Mouse (Mus musculus) midbrain, embryonic 12.5 days (tissue): ENCODE results near the gene B3galt1. TPM values are rescaled to one million over a fixed set of nuclear protein-coding genes. Genes with fewer than 3 reads are reported as not detected.

Experiments
- ATAC-seq: fragments of 200-750 bp; cut with Nextera tagmentation; 2 replicates; pipeline ENCODE4 v1.8.0; 2017; ENCODE audit warnings: low read depth, moderate TSS enrichment, moderate library complexity; ENCODE audit not compliant: low FRiP score
- H3K27ac ChIP-seq: fragments of 300-500 bp; sonication (generic); replicated peaks from 2 replicates; pipeline ENCODE4 v1.5.1; 2016; ENCODE audit warnings: mild to moderate bottlenecking
- H3K27me3 ChIP-seq: fragments of 300-500 bp; sonication (generic); 2 replicates; pipeline ENCODE4 v1.6.1; 2016; ENCODE audit warnings: mild to moderate bottlenecking
- H3K36me3 ChIP-seq: fragments of 300-500 bp; sonication (generic); 2 replicates; pipeline ENCODE4 v1.6.1; 2016
- H3K4me1 ChIP-seq: fragments of 300-500 bp; sonication (generic); 2 replicates; pipeline ENCODE4 v1.6.1; 2016
- H3K4me2 ChIP-seq: fragments of 300-500 bp; sonication (generic); replicated peaks from 2 replicates; pipeline ENCODE4 v1.6.1; 2016; ENCODE audit warnings: mild to moderate bottlenecking, moderate library complexity
- H3K4me3 ChIP-seq: fragments of 300-500 bp; sonication (generic); 2 replicates; pipeline ENCODE4 v1.5.1; 2016; ENCODE audit warnings: mild to moderate bottlenecking
- H3K9ac ChIP-seq: fragments of 300-500 bp; sonication (generic); replicated peaks from 2 replicates; pipeline ENCODE4 v1.6.1; 2016; ENCODE audit warnings: mild to moderate bottlenecking, moderate library complexity
- H3K9me3 ChIP-seq: fragments of 300-500 bp; sonication (generic); 2 replicates; pipeline ENCODE4 v1.6.1; 2016; ENCODE audit warnings: mild to moderate bottlenecking
- WGBS: fragments of 180-500 bp; shearing (Covaris S2); methylation state at CpG from one replicate; pipeline ENCODE4 v1.1.7; 2016; 5-methylcytosine and 5-hydroxymethylcytosine counted together
- microRNA-seq: library from miRNA; unstranded; fragments of <30 nt; microRNA quantifications from one replicate; pipeline ENCODE4, GENCODE M21; 2017
- polyA plus RNA-seq: library from polyadenylated mRNA; unstranded; fragments of >200 nt; fragmentation: Nextera tagmentation; extraction: Ambion mirVana; gene quantifications from 2 replicates; pipeline ENCODE4 v1.2.1, GENCODE M21; 2016

Gene B3galt1
- polyA plus RNA-seq, 1 experiment from 2014 or later, result 24.3 TPM

GRCm38 (mm10) chr2:68091559-68091958 is 525.9 kb downstream of the B3galt1 start:
- H3K9me3 ChIP-seq, result no peaks in the 10 kb centered on the region
- no peaks in the 10 kb centered on the region for H3K4me1 ChIP-seq
- H3K4me3 ChIP-seq, result no peak overlapping the region
- no peaks in the 10 kb centered on the region for H3K27me3 ChIP-seq
- H3K36me3 ChIP-seq, result no peaks in the 10 kb centered on the region
- ATAC-seq, result no peak
- no peak overlapping the region for H3K4me2 ChIP-seq
- H3K9ac ChIP-seq, result no peak overlapping the region
- 79% methylated on average over 2 of the region's 2 CpGs for WGBS
- H3K27ac ChIP-seq, result no peak overlapping the region

- Histone ChIP-seq H3K27ac (no peak overlapping the region), H3K9ac (no peak overlapping the region), H3K27me3 (no peaks in the 10 kb centered on the region), H3K36me3 (no peaks in the 10 kb centered on the region), H3K4me3 (no peak overlapping the region), H3K9me3 (no peaks in the 10 kb centered on the region), H3K4me1 (no peaks in the 10 kb centered on the region), H3K4me2 (no peak overlapping the region)
- 61% methylated on average over 4 of the region's 4 CpGs for WGBS
- ATAC-seq, result no peak
Measured at GRCm38 (mm10) chr2:68104641-68105040, 539.0 kb downstream of the B3galt1 start.

GRCm38 (mm10) chr2:68118076-68118475 is 552.4 kb downstream of the B3galt1 start:
- Histone ChIP-seq H3K4me2 (no peak overlapping the region), H3K27ac (no peak overlapping the region), H3K4me1 (no peaks in the 10 kb centered on the region), H3K36me3 (peaks cover 10% of the 10 kb centered on the region), H3K9me3 (no peaks in the 10 kb centered on the region), H3K27me3 (no peaks in the 10 kb centered on the region), H3K9ac (no peak overlapping the region), H3K4me3 (no peak overlapping the region)
- WGBS, result 70% methylated on average over 8 of the region's 8 CpGs
- ATAC-seq, result no peak

GRCm38 (mm10) chr2:68124751-68125150 is 559.1 kb downstream of the B3galt1 start:
- no peak for ATAC-seq
- Histone ChIP-seq H3K36me3 (no peaks in the 10 kb centered on the region), H3K27me3 (no peaks in the 10 kb centered on the region), H3K4me2 (no peak overlapping the region), H3K4me3 (no peak overlapping the region), H3K27ac (no peak overlapping the region), H3K9me3 (no peaks in the 10 kb centered on the region), H3K4me1 (no peaks in the 10 kb centered on the region), H3K9ac (no peak overlapping the region)
- 60% methylated on average over 6 of the region's 6 CpGs for WGBS

- Histone ChIP-seq H3K36me3 (no peaks in the 10 kb centered on the region), H3K4me1 (no peaks in the 10 kb centered on the region), H3K4me2 (no peak overlapping the region), H3K4me3 (no peak overlapping the region), H3K9me3 (no peaks in the 10 kb centered on the region), H3K27ac (no peak overlapping the region), H3K27me3 (no peaks in the 10 kb centered on the region), H3K9ac (no peak overlapping the region)
- ATAC-seq, result no peak
- 87% methylated on average over 2 of the region's 2 CpGs for WGBS
Measured at GRCm38 (mm10) chr2:68141094-68141493, 575.4 kb downstream of the B3galt1 start.

GRCm38 (mm10) chr2:68143292-68143691 is 577.6 kb downstream of the B3galt1 start:
- no peak for ATAC-seq
- Histone ChIP-seq H3K36me3 (no peaks in the 10 kb centered on the region), H3K4me3 (no peak overlapping the region), H3K9ac (no peak overlapping the region), H3K4me2 (no peak overlapping the region), H3K9me3 (no peaks in the 10 kb centered on the region), H3K27ac (no peak overlapping the region), H3K27me3 (no peaks in the 10 kb centered on the region), H3K4me1 (no peaks in the 10 kb centered on the region)
- 76% methylated on average over 2 of the region's 2 CpGs for WGBS

GRCm38 (mm10) chr2:68159751-68160150 is 594.1 kb downstream of the B3galt1 start:
- 96% methylated on average over 5 of the region's 5 CpGs for WGBS
- no peaks in the 10 kb centered on the region for H3K27me3 ChIP-seq
- no peak for ATAC-seq
- H3K36me3 ChIP-seq, result no peaks in the 10 kb centered on the region
- H3K4me2 ChIP-seq, result no peak overlapping the region
- no peak overlapping the region for H3K27ac ChIP-seq
- no peak overlapping the region for H3K9ac ChIP-seq
- no peak overlapping the region for H3K4me3 ChIP-seq
- H3K4me1 ChIP-seq, result no peaks in the 10 kb centered on the region
- no peaks in the 10 kb centered on the region for H3K9me3 ChIP-seq

GRCm38 (mm10) chr2:68160566-68160965 is 594.9 kb downstream of the B3galt1 start:
- 85% methylated on average over 2 of the region's 2 CpGs for WGBS
- no peaks in the 10 kb centered on the region for H3K9me3 ChIP-seq
- H3K36me3 ChIP-seq, result no peaks in the 10 kb centered on the region
- no peak overlapping the region for H3K4me3 ChIP-seq
- no peaks in the 10 kb centered on the region for H3K4me1 ChIP-seq
- no peaks in the 10 kb centered on the region for H3K27me3 ChIP-seq
- no peak overlapping the region for H3K4me2 ChIP-seq
- no peak overlapping the region for H3K9ac ChIP-seq
- ATAC-seq, result no peak
- H3K27ac ChIP-seq, result no peak overlapping the region

- Histone ChIP-seq H3K36me3 (no peaks in the 10 kb centered on the region), H3K4me1 (no peaks in the 10 kb centered on the region), H3K9me3 (no peaks in the 10 kb centered on the region), H3K4me3 (no peak overlapping the region), H3K4me2 (no peak overlapping the region), H3K27me3 (no peaks in the 10 kb centered on the region), H3K9ac (no peak overlapping the region), H3K27ac (no peak overlapping the region)
- 90% methylated on average over 4 of the region's 4 CpGs for WGBS
- no peak for ATAC-seq
Measured at GRCm38 (mm10) chr2:68162012-68162411, 596.3 kb downstream of the B3galt1 start.

GRCm38 (mm10) chr2:68171306-68171705 is 605.6 kb downstream of the B3galt1 start:
- WGBS, result 89% methylated on average over 10 of the region's 10 CpGs
- ATAC-seq, result no peak
- Histone ChIP-seq H3K4me2 (no peak overlapping the region), H3K9ac (no peak overlapping the region), H3K36me3 (no peaks in the 10 kb centered on the region), H3K4me1 (0 out of 2 replicates have a peak, but pooled peaks cover 4% of the 10 kb centered on the region), H3K27me3 (no peaks in the 10 kb centered on the region), H3K4me3 (no peak overlapping the region), H3K9me3 (no peaks in the 10 kb centered on the region), H3K27ac (no peak overlapping the region)

Small RNA genes within 50 kb of the gene (microRNA-seq; reads per million reads assigned to microRNA genes)
- gene Mir6335, result not detected
- 10.9 reads per million, percentile 28 among the genes with 10 or more reads in this experiment for gene Mir7224

Other genes with a start within 250 kb of the B3galt1 start
- gene Gm21830, start 152.1 kb upstream of the B3galt1 start, polyA plus RNA-seq, result not detected in 2 replicates
- not detected in 2 replicates for gene Gm26727, start 132.7 kb upstream of the B3galt1 start, polyA plus RNA-seq
- gene Xirp2, start 119.9 kb upstream of the B3galt1 start, polyA plus RNA-seq, result not detected in 2 replicates